Mouse (Mus musculus) mouse embryonic stem cell (cell line): ENCODE data around the gene Gtf2h5.

ENCODE experiments used
- in situ Hi-C, 2 experiments: fragments of 300-500 bp; cut with MboI; formaldehyde crosslinking; loops; 1 replicate in 1 of 2; 3 replicates in 1 of 2; pipeline ENCODE4 v1.14.3; 2019 to 2020; ENCODE audit warnings: low sequenced_read_pairs in 2 of 2, low pct_unique_long_range_greater_than_20kb in 1 of 2, mixed read lengths in 1 of 2; ENCODE audit not compliant: unreplicated experiment in 1 of 2

Gtf2h5 gene

GRCm38 (mm10) chr17:6107015-6107601 lies 27.5 kb downstream of the Gtf2h5 start:
- in situ Hi-C loops = no loop called here

DNA sequence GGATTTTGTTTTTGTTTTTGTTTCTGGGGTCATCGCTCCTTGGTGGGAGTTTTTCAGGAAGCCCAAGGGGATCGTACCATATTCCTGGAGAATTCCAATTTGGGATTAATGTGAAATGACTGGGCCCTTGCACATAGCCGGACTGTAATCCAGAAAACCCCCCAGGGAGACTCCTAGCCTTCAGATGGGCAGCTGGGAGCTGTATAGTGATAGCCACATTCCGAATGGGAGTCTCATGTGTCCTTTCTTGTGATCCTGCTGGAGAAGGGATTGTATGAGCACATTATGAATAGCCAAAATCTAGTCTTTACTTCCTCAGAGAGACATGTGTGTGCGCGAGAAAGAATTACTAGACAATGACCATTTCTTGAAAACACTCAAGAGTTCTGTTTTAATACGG lies 28.6 kb downstream of the Gtf2h5 start:
- in situ Hi-C loops = no loop called here

- in situ Hi-C loops = no loop called here
These were observed 31.4 kb downstream of the Gtf2h5 start for GRCm38 (mm10) chr17:6110956-6111355.

DNA sequence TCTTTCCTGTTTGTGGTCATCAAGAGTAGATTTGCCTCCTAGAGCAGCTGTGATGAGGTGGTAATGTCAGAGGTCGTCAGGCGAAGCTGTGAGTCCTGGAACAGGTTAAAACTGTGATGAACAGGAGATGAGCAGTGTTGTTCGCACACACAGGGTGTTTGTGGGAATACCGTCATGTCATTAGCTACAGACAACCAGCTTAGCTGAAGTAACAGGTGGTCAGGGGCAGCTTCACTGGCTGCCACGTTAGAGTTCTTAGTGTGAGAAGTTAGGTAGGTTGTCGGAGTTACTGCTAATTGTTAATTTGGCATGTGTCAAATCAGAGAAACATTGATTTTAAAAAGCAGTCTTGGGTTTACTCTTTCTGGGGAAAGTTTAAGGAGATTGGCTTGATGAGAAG lies 34.1 kb downstream of the Gtf2h5 start:
- in situ Hi-C loops = no loop called here

GRCm38 (mm10) chr17:6115085-6115484 lies 35.5 kb downstream of the Gtf2h5 start:
- in situ Hi-C loops = no loop called here

DNA sequence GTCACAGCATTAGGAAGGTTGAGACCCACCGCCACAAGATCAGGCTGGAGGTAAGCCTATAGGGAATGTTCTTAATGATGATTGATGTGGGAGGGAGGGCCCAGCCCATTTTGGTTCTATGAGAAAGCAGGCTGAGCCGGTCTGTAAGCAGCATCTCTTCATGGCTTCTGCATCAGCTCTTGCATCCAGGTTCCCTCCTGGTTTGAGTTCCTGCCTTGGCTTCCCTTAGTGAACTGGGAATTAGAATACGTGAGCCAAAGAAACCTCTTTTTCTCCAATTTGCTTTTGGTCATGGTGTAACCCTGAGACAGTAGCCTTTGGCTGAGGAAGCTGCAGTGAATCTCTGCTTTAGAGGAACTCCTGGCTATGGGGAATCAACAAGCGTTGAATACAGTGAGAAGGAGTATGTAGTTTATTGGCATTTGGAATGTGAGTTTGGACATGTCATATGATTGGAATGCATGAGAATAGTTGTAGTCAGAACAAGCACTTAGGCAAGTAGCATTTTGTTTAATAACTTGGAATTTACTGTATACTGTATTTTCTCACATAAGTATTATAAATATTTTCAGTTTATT lies 37.7 kb downstream of the Gtf2h5 start:
- in situ Hi-C loops = no loop called here

GRCm38 (mm10) chr17:6117917-6118316 lies 38.3 kb downstream of the Gtf2h5 start:
- in situ Hi-C loops = no loop called here

DNA sequence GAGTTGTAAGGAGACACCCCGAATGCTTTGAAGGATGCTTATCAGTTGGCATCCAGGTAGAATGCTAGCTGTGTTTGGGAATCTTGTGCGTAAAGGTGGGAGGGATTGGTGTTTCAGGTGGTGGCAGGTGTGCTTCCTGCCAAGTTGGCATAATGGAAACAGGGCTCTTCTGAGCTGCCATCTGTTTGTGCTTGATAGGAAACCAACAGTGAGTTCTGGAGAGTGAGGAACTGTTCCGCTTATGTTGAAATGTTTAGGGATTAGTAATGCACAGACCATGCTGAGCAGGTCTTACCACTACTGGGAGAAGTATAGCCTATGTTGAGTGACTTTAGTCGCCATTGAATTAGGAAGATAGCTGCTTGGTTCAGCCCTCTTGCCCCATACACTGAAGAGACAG lies 39.3 kb downstream of the Gtf2h5 start:
- in situ Hi-C loops = no loop called here

GRCm38 (mm10) chr17:6123776-6124175 lies 44.2 kb downstream of the Gtf2h5 start:
- in situ Hi-C loops = no loop called here

- in situ Hi-C loops = no loop called here
These were observed 45.9 kb downstream of the Gtf2h5 start for GRCm38 (mm10) chr17:6125441-6125840.

GRCm38 (mm10) chr17:6128039-6128438 lies 48.5 kb downstream of the Gtf2h5 start:
- in situ Hi-C loops = no loop called here

- in situ Hi-C loops = no loop called here
These were observed 49.8 kb downstream of the Gtf2h5 start for GRCm38 (mm10) chr17:6129361-6129760.

DNA sequence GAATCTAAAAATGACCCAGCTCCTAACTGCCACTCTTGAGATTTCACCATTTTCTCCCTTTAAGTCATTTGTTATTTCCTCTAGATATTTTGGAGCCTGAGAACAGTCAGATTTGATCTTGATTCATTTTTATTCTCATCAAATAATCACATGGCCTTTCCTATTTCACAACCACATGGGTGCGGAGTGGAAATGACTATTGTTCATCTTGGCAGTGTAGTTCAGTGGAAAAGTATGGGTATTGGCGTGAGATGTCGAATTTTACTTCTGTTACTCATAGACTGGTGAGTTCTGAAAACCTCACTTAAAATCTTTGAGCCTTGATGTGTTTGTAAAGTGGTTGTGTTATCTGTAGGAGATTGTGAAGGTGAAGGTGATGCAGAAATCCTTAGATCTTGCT lies 51.5 kb downstream of the Gtf2h5 start:
- in situ Hi-C loops = no loop called here
